Mouse (Mus musculus) lung, embryonic 15.5 days (tissue): Measurements from ENCODE around the gene Mybbp1a. TPM values are rescaled to one million over a fixed set of nuclear protein-coding genes. Genes with fewer than 3 reads are reported as not detected.

Experiments used
- ATAC-seq: fragments of 200-750 bp; cut with Nextera tagmentation; 2 replicates; pipeline ENCODE4 v1.8.0; 2017; ENCODE audit warnings: moderate number of reproducible peaks, borderline replicate concordance; ENCODE audit not compliant: low FRiP score, low TSS enrichment; ENCODE audit errors: extremely low read depth
- H3K27ac ChIP-seq: fragments of 300-500 bp; sonication (generic); 2 replicates; pipeline ENCODE4 v1.5.1; 2015; ENCODE audit warnings: moderate library complexity, mild to moderate bottlenecking, inconsistent platforms
- H3K27me3 ChIP-seq: fragments of 300-500 bp; sonication (generic); 2 replicates; pipeline ENCODE4 v1.6.1; 2015; ENCODE audit warnings: inconsistent platforms
- H3K36me3 ChIP-seq: fragments of 300-500 bp; sonication (generic); 2 replicates; pipeline ENCODE4 v1.6.1; 2015; ENCODE audit warnings: inconsistent platforms
- H3K4me1 ChIP-seq: fragments of 300-500 bp; sonication (generic); 2 replicates; pipeline ENCODE4 v1.6.1; 2015; ENCODE audit warnings: inconsistent platforms
- H3K4me2 ChIP-seq: fragments of 300-500 bp; sonication (generic); 2 replicates; pipeline ENCODE4 v1.6.1; 2015; ENCODE audit warnings: inconsistent platforms, mild to moderate bottlenecking, moderate library complexity
- H3K4me3 ChIP-seq: fragments of 300-500 bp; sonication (generic); 2 replicates; pipeline ENCODE4 v1.5.1; 2015; ENCODE audit warnings: mild to moderate bottlenecking, inconsistent platforms
- H3K9ac ChIP-seq: fragments of 300-500 bp; sonication (generic); 2 replicates; pipeline ENCODE4 v1.6.1; 2015; ENCODE audit warnings: inconsistent platforms
- H3K9me3 ChIP-seq: fragments of 300-500 bp; sonication (generic); 2 replicates; pipeline ENCODE4 v1.6.1; 2016; ENCODE audit warnings: inconsistent platforms
- WGBS: fragments of 180-500 bp; shearing (Covaris S2); methylation state at CpG from one replicate; pipeline ENCODE4 v1.1.7; 2015; 5-methylcytosine and 5-hydroxymethylcytosine counted together
- polyA plus RNA-seq: library from polyadenylated mRNA; unstranded; fragments of >200 nt; fragmentation: Nextera tagmentation; extraction: Ambion mirVana; gene quantifications from 2 replicates; pipeline ENCODE4 v1.2.1, GENCODE M21; 2015

Gene Mybbp1a
- 137 and 140 TPM in 2 replicates for polyA plus RNA-seq

DNA sequence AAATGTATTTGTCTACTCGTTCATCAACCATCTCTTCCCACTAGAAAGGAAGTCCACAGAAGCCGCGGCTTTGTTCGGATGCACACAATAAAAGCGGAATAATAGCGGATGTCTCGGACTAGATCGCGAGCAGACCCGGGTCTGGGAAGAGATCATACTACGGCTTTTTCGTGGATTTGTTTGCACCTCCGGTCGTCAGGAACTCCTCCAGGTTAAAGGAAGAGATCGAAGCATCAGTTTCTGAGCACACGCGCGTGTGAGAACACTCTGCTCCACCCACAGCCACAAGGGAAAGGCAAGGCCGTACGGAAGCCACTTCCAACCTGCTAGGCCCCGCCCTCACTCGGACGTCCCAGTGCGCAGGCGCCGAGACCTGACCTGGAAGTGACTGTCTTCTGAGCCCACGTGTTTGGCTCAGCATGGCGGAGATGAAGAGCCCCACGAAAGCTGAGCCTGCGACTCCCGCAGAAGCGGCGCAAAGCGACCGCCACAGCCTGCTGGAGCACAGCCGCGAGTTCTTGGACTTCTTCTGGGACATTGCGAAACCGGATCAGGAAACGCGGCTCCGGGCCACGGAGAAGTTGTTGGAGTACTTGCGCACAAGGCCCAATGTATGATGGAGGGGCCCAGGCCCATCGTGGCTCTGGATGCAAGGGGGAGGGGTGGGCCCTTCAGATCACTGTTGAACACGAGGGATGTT is at the start of gene Mybbp1a:
Mybbp1a (plus strand) TSS at position 391 of the 700 bp plus-strand sequence.
- H3K4me2 ChIP-seq, result peak within 1 kb of the TSS; percentile 76
- WGBS, result under 1% methylated on average over 46 of the region's 46 CpGs
- H3K27me3 ChIP-seq, result no peaks in the 10 kb centered on the region
- peaks cover 16% of the 10 kb centered on the region for H3K4me1 ChIP-seq
- peak within 1 kb of the TSS; percentile 86 for H3K27ac ChIP-seq
- H3K9ac ChIP-seq, result peak within 1 kb of the TSS; percentile 75
- no peaks in the 10 kb centered on the region for H3K9me3 ChIP-seq
- ATAC-seq, result peak; percentile 90
- H3K36me3 ChIP-seq, result peaks cover 39% of the 10 kb centered on the region
- H3K4me3 ChIP-seq, result peak within 1 kb of the TSS; percentile 67

GRCm38 (mm10) chr11:72393243-72393642 is 47.9 kb upstream of the Mybbp1a start:
- ATAC-seq, result no peak
- Histone ChIP-seq H3K9me3 (no peaks in the 10 kb centered on the region), H3K27me3 (no peaks in the 10 kb centered on the region), H3K27ac (peak overlapping the region; percentile 89), H3K36me3 (peaks cover 32% of the 10 kb centered on the region), H3K4me2 (no peak overlapping the region), H3K4me3 (no peak overlapping the region), H3K4me1 (peaks cover 75% of the 10 kb centered on the region), H3K9ac (no peak overlapping the region)
- 51% methylated on average over 3 of the region's 3 CpGs for WGBS

DNA sequence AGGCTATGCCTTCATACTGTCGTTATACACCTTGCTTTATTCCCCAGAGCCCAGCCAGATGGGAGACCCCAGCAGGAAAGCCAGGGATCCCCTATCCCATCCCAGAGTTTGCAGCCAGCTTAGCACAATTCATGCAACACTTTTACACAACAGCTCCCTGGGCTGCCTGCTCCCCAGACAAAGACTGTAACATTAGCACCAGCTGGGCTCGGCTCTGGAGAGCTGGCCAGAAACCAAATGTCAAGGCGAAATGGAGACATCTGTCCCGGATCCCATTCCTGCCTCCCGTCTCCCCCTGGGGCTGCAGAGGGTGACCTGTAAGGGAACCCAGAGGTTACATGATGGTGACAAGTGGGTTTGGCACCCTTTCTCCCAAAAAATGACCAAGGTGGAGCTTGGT is 47.5 kb upstream of the Mybbp1a start:
- ATAC-seq, result peak; percentile 5; the same call in 1 of the 2 replicates
- H3K4me2 ChIP-seq, result no peak overlapping the region
- peak overlapping the region; percentile 89 for H3K27ac ChIP-seq
- H3K9me3 ChIP-seq, result no peaks in the 10 kb centered on the region
- H3K27me3 ChIP-seq, result no peaks in the 10 kb centered on the region
- WGBS, result 30% methylated on average over 5 of the region's 5 CpGs
- H3K4me3 ChIP-seq, result no peak overlapping the region
- peaks cover 76% of the 10 kb centered on the region for H3K4me1 ChIP-seq
- H3K9ac ChIP-seq, result no peak overlapping the region
- H3K36me3 ChIP-seq, result peaks cover 28% of the 10 kb centered on the region

DNA sequence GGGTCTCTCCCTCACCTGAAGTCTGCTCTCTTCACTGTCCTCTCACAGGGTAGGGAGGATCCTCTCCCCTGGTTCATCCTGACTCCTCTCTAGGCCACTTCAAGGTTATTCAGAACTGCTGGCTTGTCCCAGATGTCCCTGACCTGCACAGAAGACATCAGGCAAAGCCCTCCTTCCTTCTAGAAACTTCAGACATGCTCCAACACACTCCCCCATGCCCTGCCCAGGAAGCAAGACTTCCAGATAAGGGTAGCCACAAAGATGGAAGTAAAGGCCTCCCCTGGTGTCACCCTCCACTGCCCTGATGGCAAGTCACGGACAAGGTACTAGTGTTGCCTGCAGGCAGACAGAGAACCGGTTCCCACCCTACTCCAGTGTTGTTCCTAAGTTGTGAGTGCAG is 46.5 kb upstream of the Mybbp1a start:
- Histone ChIP-seq H3K4me2 (no peak overlapping the region), H3K4me3 (no peak overlapping the region), H3K9me3 (no peaks in the 10 kb centered on the region), H3K27ac (peak overlapping the region; percentile 89), H3K36me3 (peaks cover 38% of the 10 kb centered on the region), H3K9ac (no peak overlapping the region), H3K27me3 (no peaks in the 10 kb centered on the region), H3K4me1 (peaks cover 78% of the 10 kb centered on the region)
- no peak for ATAC-seq
- 75% methylated on average over 2 of the region's 2 CpGs for WGBS

DNA sequence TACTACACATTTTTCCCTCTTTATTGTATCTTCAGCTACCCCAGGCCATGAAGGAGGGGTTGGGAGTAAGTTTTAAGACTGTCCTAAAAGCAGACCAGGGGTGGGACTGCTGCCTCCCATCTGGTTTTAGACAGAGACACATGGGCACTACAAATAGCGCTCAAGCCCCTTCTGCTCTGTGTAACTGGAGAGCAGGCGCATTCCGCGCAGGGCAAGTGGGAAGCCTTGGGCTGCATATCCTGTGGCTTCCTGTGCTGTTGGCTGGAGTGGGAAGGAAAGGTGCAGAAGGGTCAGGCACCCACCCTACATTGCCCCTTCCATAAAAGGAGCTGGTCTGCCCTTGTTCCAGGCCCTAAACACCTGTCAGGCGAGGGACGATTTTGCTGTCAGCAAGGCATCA is 45.5 kb upstream of the Mybbp1a start:
- H3K27me3 ChIP-seq, result no peaks in the 10 kb centered on the region
- peaks cover 40% of the 10 kb centered on the region for H3K36me3 ChIP-seq
- H3K9me3 ChIP-seq, result no peaks in the 10 kb centered on the region
- peak overlapping the region; percentile 89 for H3K27ac ChIP-seq
- no peak overlapping the region for H3K9ac ChIP-seq
- H3K4me3 ChIP-seq, result no peak overlapping the region
- ATAC-seq, result no peak
- peaks cover 81% of the 10 kb centered on the region for H3K4me1 ChIP-seq
- 56% methylated on average over 6 of the region's 6 CpGs for WGBS
- H3K4me2 ChIP-seq, result no peak overlapping the region

DNA sequence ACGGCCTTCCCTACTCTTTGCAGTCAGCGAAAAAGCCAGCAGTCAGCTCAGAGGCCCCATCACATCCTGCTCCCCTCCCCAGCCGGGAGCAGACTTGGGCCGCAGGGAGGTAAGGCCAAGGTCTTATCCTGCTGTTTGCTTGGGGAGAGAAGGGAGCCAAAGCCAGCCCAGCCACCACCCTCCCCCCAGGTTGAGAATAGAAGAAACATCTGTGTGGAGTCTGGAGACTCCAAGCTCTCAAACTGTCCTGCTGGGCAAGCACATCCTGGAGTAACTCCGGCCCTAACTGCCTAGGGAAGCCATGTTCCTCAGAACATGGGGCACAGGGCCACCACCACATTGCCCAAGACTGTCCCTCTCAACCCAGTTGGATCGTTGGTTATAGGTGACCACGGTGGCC is 44.5 kb upstream of the Mybbp1a start:
- Histone ChIP-seq H3K9ac (no peak overlapping the region), H3K4me2 (peak overlapping the region; percentile 21), H3K27me3 (no peaks in the 10 kb centered on the region), H3K27ac (peak overlapping the region; percentile 89), H3K36me3 (peaks cover 38% of the 10 kb centered on the region), H3K9me3 (no peaks in the 10 kb centered on the region), H3K4me1 (peaks cover 90% of the 10 kb centered on the region), H3K4me3 (no peak overlapping the region)
- WGBS, result 37% methylated on average over 7 of the region's 7 CpGs
- ATAC-seq, result peak; percentile 76

DNA sequence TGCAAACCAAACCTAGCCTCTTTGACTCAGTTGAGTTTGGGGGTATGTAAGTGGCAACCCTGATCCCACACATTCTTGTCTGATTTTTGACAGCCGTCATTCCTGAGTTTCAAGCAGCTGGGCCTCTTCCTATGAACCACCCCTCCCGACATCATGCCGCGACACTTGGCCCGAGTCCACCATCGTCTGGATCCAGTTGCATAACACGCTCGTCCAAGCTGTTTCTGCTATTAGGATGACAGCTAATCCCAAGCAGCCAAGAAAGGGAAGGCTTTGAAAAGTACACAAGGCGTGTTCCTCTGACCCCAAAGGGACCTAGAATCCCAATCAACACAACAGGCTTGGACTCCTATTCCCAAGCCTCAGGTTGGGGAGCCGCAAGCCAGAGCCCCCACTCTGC is 44.1 kb upstream of the Mybbp1a start:
- no peaks in the 10 kb centered on the region for H3K9me3 ChIP-seq
- peaks cover 90% of the 10 kb centered on the region for H3K4me1 ChIP-seq
- H3K9ac ChIP-seq, result no peak overlapping the region
- peaks cover 35% of the 10 kb centered on the region for H3K36me3 ChIP-seq
- no peak overlapping the region for H3K4me3 ChIP-seq
- 30% methylated on average over 10 of the region's 10 CpGs for WGBS
- H3K4me2 ChIP-seq, result peak overlapping the region; percentile 21; the same call in 1 of the 2 replicates
- peak; percentile 77 for ATAC-seq
- no peaks in the 10 kb centered on the region for H3K27me3 ChIP-seq
- peak overlapping the region; percentile 89 for H3K27ac ChIP-seq

DNA sequence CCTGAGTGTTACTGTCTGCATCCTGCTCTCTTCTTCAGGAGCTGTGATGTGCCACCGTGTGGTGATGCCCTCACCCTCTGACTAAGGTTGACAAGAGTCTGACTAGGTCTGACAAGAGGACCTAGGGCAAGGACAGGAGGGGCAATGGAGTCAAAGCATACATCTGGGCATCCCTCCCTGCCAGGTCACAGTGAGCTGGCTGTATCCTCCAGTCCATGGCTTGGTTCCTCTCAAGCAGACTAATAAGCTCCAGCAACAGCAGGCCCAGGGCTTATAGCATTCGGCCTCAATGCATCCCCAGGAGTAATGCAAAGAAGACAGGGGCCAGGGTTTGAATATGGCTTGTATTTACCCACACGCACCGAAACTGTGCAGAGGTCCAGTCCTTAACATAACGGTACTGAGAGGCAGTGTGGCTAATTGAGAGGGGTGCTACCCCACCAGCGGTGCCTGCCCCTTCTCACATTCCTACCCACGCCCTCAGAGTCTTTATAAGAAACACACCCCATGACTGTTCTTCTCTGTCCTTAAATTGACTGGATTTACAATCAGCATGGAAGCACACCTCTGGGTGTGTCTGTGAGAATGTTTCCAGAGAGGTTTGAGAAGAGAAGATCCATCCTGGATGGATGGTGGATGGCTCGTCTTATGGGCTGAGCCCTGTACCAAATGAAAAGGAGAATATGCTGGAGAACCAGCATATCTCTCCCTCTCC is 43.2 kb upstream of the Mybbp1a start:
- Histone ChIP-seq H3K36me3 (peaks cover 41% of the 10 kb centered on the region), H3K4me3 (no peak overlapping the region), H3K4me1 (peaks cover 93% of the 10 kb centered on the region), H3K27me3 (no peaks in the 10 kb centered on the region), H3K4me2 (no peak overlapping the region), H3K9ac (no peak overlapping the region), H3K27ac (peak overlapping the region; percentile 89), H3K9me3 (no peaks in the 10 kb centered on the region)
- WGBS, result 60% methylated on average over 8 of the region's 8 CpGs
- ATAC-seq, result no peak

GRCm38 (mm10) chr11:72401068-72401467 is 40.1 kb upstream of the Mybbp1a start:
- no peaks in the 10 kb centered on the region for H3K27me3 ChIP-seq
- H3K4me3 ChIP-seq, result no peak overlapping the region
- WGBS, result 59% methylated on average over 12 of the region's 12 CpGs
- H3K4me2 ChIP-seq, result no peak overlapping the region
- H3K9me3 ChIP-seq, result no peaks in the 10 kb centered on the region
- ATAC-seq, result no peak
- H3K9ac ChIP-seq, result no peak overlapping the region
- H3K36me3 ChIP-seq, result peaks cover 38% of the 10 kb centered on the region
- peaks cover 88% of the 10 kb centered on the region for H3K4me1 ChIP-seq
- H3K27ac ChIP-seq, result peak overlapping the region; percentile 87

DNA sequence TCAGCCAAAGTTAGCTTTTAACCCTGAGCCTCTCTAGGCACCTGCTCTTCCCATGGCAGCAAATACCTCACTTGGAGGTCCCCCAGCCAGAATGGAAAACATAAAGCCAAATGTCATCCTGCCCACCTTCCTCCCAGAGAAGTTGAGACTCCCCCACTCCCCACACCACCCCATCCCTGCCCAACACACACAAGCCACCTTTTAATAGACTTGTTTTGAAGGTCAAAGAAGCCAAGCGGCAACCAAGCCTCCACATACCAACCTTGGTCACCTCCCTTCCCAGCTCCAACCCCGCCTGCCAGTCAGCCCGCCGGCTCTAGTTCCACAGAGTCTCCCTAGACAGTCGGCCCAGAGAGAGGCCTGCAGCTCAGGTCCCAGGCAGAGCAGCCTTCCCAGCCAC is 39.1 kb upstream of the Mybbp1a start:
- no peaks in the 10 kb centered on the region for H3K27me3 ChIP-seq
- peaks cover 38% of the 10 kb centered on the region for H3K36me3 ChIP-seq
- WGBS, result 60% methylated on average over 5 of the region's 5 CpGs
- no peaks in the 10 kb centered on the region for H3K9me3 ChIP-seq
- peak overlapping the region; percentile 87 for H3K27ac ChIP-seq
- ATAC-seq, result no peak
- peak overlapping the region; percentile 19; the same call in 1 of the 2 replicates for H3K4me2 ChIP-seq
- no peak overlapping the region for H3K4me3 ChIP-seq
- H3K4me1 ChIP-seq, result peaks cover 89% of the 10 kb centered on the region
- no peak overlapping the region for H3K9ac ChIP-seq

DNA sequence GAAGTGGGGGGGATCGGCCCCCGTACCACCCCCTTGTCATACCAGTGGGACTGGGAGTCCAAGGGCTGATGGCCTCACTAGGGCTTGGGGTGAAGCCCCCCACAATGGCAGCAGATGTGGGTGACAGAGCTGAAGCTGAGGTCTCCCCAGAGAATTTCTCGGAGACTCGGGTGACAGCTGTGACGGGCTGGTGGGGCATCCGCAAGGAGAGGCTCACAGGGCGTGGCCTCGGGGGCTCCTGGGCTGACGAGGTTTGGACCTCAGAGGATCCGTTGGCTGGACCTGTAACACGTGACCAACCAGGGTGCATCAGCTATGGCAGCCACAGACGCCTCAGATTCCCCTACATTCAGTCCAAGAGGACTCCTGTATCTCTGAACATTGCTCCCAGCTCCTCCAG is 38.2 kb upstream of the Mybbp1a start:
- no peak overlapping the region for H3K9ac ChIP-seq
- H3K9me3 ChIP-seq, result no peaks in the 10 kb centered on the region
- 79% methylated on average over 12 of the region's 12 CpGs for WGBS
- peaks cover 89% of the 10 kb centered on the region for H3K4me1 ChIP-seq
- H3K27ac ChIP-seq, result peak overlapping the region; percentile 87
- no peak overlapping the region for H3K4me3 ChIP-seq
- H3K36me3 ChIP-seq, result peaks cover 35% of the 10 kb centered on the region
- H3K27me3 ChIP-seq, result no peaks in the 10 kb centered on the region
- no peak overlapping the region for H3K4me2 ChIP-seq
- ATAC-seq, result no peak

DNA sequence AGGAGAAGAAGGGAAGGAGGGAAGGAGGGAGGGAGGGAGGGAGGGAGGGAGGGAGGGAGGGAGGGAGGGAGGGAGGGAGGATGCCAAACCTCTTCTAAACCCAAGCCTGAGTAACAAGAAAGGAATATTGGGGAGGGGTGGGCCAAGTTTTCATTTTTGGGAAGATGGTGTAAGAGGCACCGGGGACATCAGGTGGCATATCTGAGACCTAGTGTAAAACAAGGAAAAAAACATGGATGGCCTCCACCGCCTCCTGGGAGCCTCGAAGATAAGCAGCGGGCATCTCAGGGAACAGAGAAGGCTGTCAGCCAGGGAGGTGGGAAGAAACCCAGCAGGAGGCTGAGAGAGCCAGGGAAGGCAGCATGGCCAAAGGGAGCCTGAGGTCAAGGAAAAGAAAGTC is 35.6 kb upstream of the Mybbp1a start:
- Histone ChIP-seq H3K36me3 (peaks cover 17% of the 10 kb centered on the region), H3K27ac (peak overlapping the region; percentile 84), H3K27me3 (no peaks in the 10 kb centered on the region), H3K9ac (no peak overlapping the region), H3K9me3 (no peaks in the 10 kb centered on the region), H3K4me3 (no peak overlapping the region), H3K4me2 (peak overlapping the region; percentile 95), H3K4me1 (peaks cover 89% of the 10 kb centered on the region)
- WGBS, result 39% methylated on average over 4 of the region's 4 CpGs
- ATAC-seq, result no peak
